Mouse (Mus musculus) kidney, adult 2 months (tissue): ENCODE results near the gene Mob3b. TPM values are rescaled to one million over a fixed set of nuclear protein-coding genes. Genes with fewer than 3 reads are reported as not detected.

ENCODE experiments used
- DNase-seq: peaks from one replicate; pipeline ENCODE4 v3.0.0; 2021
- H3K27ac ChIP-seq: fragments of 200-500 bp; 2 replicates; pipeline ENCODE4 v1.5.1; 2012; ENCODE audit warnings: low read depth, low read length, control low read depth, inconsistent platforms; ENCODE audit not compliant: insufficient read depth
- H3K27me3 ChIP-seq: fragments of 200-500 bp; replicated peaks from 2 replicates; pipeline ENCODE4 v1.6.1; 2012; ENCODE audit warnings: mild to moderate bottlenecking, moderate library complexity, low read length, inconsistent platforms; ENCODE audit not compliant: control insufficient read depth, insufficient read depth
- H3K36me3 ChIP-seq: fragments of 200-500 bp; 2 replicates; pipeline ENCODE4 v1.6.1; 2012; ENCODE audit warnings: mild to moderate bottlenecking, moderate library complexity, low read length, inconsistent platforms; ENCODE audit not compliant: control insufficient read depth, insufficient read depth
- H3K4me1 ChIP-seq: fragments of 200-500 bp; 2 replicates; pipeline ENCODE4 v1.6.1; 2011; ENCODE audit warnings: low read length; ENCODE audit not compliant: control insufficient read depth, insufficient read depth
- H3K4me3 ChIP-seq: fragments of 200-500 bp; 2 replicates; pipeline ENCODE4 v1.5.1; 2011; ENCODE audit warnings: mild to moderate bottlenecking, low read depth, low read length, control low read depth; ENCODE audit not compliant: insufficient read depth
- CTCF ChIP-seq: fragments of 200-500 bp; conservative IDR thresholded peaks from 2 replicates; pipeline ENCODE4 v1.5.1; 2011; ENCODE audit warnings: low read depth, mild to moderate bottlenecking, control low read depth, low read length, moderate library complexity, mixed read lengths; ENCODE audit not compliant: insufficient read depth, insufficient read length
- POLR2A ChIP-seq: fragments of 200-500 bp; IDR thresholded peaks from one replicate; pipeline ENCODE4 v1.6.1; 2011; ENCODE audit warnings: low read depth, low read length, control low read depth
- WGBS: fragments of 180-500 bp; shearing (Covaris S2); methylation state at CpG from one replicate; pipeline ENCODE4 v1.1.7; 2018; 5-methylcytosine and 5-hydroxymethylcytosine counted together
- polyA plus RNA-seq: library from polyadenylated mRNA; depleted of rRNA; stranded (reverse); fragments of >200 nt; gene quantifications from 2 replicates; pipeline ENCODE4 v1.2.3, GENCODE M21; 2012

The Mob3b gene
- polyA plus RNA-seq, 1 experiment, result 11.8 TPM

GRCm38 (mm10) chr4:35063146-35063719 is 94.1 kb downstream of the Mob3b start:
- peaks cover 11% of the 10 kb centered on the region for H3K4me1 ChIP-seq
- H3K27ac ChIP-seq, result no peak overlapping the region
- 78% methylated on average over 7 of the region's 7 CpGs for WGBS
- no peaks in the 10 kb centered on the region for H3K27me3 ChIP-seq
- DNase-seq, result no peak
- no peak for TF ChIP-seq POLR2A
- no peak for TF ChIP-seq CTCF
- no peaks in the 10 kb centered on the region for H3K36me3 ChIP-seq
- no peak overlapping the region for H3K4me3 ChIP-seq

GRCm38 (mm10) chr4:35060964-35061363 is 96.3 kb downstream of the Mob3b start:
- Histone ChIP-seq H3K4me1 (peaks cover 10% of the 10 kb centered on the region), H3K36me3 (no peaks in the 10 kb centered on the region), H3K27ac (no peak overlapping the region), H3K27me3 (no peaks in the 10 kb centered on the region), H3K4me3 (no peak overlapping the region)
- DNase-seq, result no peak
- TF ChIP-seq POLR2A, result no peak
- no peak for TF ChIP-seq CTCF
- 83% methylated on average over 1 of the region's 1 CpGs for WGBS

- TF ChIP-seq POLR2A (no peak), CTCF (no peak)
- H3K27ac ChIP-seq, result no peak overlapping the region
- no peaks in the 10 kb centered on the region for H3K36me3 ChIP-seq
- WGBS, result 97% methylated on average over 3 of the region's 3 CpGs
- DNase-seq, result no peak
- peaks cover 4% of the 10 kb centered on the region; the same call in 1 of the 2 replicates for H3K4me1 ChIP-seq
- no peak overlapping the region for H3K4me3 ChIP-seq
- no peaks in the 10 kb centered on the region for H3K27me3 ChIP-seq
Observed at GRCm38 (mm10) chr4:35060401-35060800, 96.9 kb downstream of the Mob3b start.

GRCm38 (mm10) chr4:35054362-35054761 is 102.9 kb downstream of the Mob3b start:
- no peak for DNase-seq
- Histone ChIP-seq H3K27ac (no peak overlapping the region), H3K36me3 (no peaks in the 10 kb centered on the region), H3K4me1 (peaks cover 4% of the 10 kb centered on the region; the same call in 1 of the 2 replicates), H3K4me3 (no peak overlapping the region), H3K27me3 (no peaks in the 10 kb centered on the region)
- TF ChIP-seq CTCF, result no peak
- no peak for TF ChIP-seq POLR2A
- WGBS, result 70% methylated on average over 2 of the region's 2 CpGs

DNA sequence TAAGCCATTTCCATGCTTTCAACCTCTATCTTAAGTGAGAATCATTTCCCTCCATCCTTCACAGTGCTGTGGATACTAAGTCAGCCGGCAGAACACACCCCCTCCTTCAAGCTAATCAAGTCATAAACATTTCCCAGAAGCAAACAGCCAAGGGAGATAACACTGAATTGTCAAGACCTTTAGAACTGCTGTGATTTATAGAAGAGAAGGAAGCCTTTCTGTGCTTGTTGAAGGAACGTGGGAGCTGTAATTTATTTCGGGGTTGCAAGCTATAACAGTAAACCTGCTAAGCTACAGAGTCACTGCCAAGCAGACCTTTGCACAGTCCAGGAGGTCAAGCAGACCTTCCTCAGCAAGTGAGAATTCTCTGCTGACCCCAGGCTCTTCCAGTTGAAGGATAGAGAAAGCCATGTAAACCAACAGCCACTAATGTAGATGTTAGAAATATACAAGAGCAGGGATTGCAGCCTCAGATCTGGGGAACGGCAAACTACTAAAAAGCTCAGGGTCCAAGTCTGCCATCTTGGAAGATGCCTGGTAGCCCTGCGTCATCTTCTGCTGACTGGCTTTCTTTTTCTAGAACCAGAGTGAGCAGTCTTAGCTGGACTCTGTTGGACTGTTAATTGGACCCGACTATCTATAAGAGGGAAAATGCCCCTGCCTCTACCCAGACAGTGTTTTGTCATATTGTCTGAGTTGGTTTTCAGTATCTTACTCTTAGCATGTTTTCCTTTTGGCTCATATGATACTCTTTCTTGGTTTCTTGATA is 104.9 kb downstream of the Mob3b start:
- no peaks in the 10 kb centered on the region for H3K36me3 ChIP-seq
- 40% methylated on average over 6 of the region's 6 CpGs for WGBS
- TF ChIP-seq CTCF (no peak), POLR2A (no peak)
- H3K27ac ChIP-seq, result 0 out of 2 replicates have a peak overlapping the region, but pooled peaks have one; percentile 8
- H3K4me1 ChIP-seq, result peaks cover 4% of the 10 kb centered on the region; the same call in 1 of the 2 replicates
- DNase-seq, result peak; percentile 72
- no peaks in the 10 kb centered on the region for H3K27me3 ChIP-seq
- no peak overlapping the region for H3K4me3 ChIP-seq

DNA sequence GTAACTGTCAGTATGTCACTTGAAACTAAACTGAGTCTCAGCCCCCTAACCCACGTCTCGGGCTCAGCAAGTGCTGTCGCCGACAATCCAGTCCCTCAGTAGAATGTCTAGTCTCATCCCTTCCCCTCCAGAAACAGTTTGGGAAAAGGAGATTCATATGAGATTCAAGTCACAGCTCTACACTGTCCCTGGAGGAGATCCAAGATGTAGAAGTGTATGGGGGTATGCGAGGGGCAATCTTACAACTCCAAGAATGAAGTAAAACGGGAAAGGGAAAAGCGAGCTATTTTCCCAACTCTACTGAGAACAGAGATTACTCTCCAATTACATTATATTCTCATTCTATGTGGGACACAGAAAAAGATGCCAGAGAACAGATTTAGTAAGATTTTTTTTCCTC is 106.1 kb downstream of the Mob3b start:
- 83% methylated on average over 7 of the region's 7 CpGs for WGBS
- TF ChIP-seq CTCF, result no peak
- no peaks in the 10 kb centered on the region for H3K27me3 ChIP-seq
- DNase-seq, result no peak
- H3K27ac ChIP-seq, result no peak overlapping the region
- H3K36me3 ChIP-seq, result no peaks in the 10 kb centered on the region
- peaks cover 4% of the 10 kb centered on the region; the same call in 1 of the 2 replicates for H3K4me1 ChIP-seq
- H3K4me3 ChIP-seq, result no peak overlapping the region

DNA sequence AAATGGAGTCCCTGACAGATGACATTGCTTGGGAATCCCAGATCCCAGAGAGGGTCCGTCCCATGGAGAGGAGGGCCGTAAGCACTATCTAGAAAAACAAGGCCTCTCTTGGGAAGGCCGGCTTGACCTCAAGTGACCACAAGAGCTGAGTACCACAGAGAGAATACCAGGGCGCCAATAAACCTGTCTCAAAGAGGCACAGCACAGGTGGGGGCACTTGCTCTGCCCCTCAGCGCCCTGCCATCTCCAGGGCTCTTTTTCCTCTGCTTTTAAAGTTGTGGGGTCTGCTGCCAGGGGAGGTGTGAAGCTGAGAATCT is 107.6 kb downstream of the Mob3b start:
- Histone ChIP-seq H3K27me3 (no peaks in the 10 kb centered on the region), H3K27ac (0 out of 2 replicates have a peak overlapping the region, but pooled peaks have one; percentile 5), H3K4me3 (no peak overlapping the region), H3K4me1 (peaks cover 4% of the 10 kb centered on the region; the same call in 1 of the 2 replicates), H3K36me3 (no peaks in the 10 kb centered on the region)
- no peak for TF ChIP-seq POLR2A
- TF ChIP-seq CTCF, result no peak
- 71% methylated on average over 5 of the region's 5 CpGs for WGBS
- no peak for DNase-seq
